Mouse (Mus musculus) lung, postnatal 14 days (tissue): ENCODE data around the gene Gm14434.
"Not testable (repeated sequence)": the region's sequence is repeated elsewhere in the genome, so short reads cannot be mapped to it uniquely, and the experiment has no call there.

Experiments
- DNase-seq: peaks from one replicate; pipeline ENCODE4 v3.0.0; 2021

Gene Gm14434

DNA sequence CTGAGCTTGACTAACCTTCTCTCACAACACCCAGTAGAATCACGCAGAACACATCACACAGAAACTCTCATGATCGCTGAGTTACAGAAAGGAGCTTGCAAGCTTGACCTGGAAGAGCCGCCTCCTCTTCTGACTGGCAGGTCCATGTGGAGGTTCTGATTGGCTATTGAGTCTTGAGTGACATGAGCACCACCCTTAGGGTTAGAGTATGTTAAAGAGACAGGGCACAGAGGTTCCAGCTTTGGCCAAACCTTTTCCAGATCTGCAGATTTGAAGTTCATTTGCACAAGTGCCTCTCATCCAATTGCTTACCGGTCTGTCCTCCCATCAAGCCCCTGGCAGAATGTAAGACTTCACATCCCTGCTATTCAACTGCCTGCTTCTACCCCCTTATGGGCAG lies at the start of gene Gm14434:
TSS of gene Gm14434 (minus strand) at position 101 of the 400 bp plus-strand sequence.
- DNase-seq, result not testable (repeated sequence)

DNA sequence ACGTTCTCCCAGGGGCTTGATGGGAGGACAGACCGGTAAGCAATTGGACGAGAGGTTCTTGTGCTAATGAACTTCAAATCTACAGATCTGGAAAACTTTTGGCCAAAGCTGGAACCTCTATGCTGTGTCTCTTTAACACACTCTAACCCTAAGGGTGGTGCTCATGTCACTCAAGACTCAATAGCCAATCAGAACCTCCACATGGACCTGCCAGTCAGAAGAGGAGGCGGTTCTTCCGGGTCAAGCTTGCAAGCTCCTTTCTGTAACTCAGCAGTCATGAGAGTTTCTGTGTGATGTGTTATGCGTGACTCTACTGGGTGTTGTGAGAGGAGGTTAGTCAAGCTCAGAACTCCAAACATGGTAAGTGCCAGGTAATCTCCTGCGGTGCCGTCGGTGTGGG lies 34.2 kb upstream of the Gm14434 start, which contains the start of gene Zfp967:
TSS of gene Zfp967 (plus strand) at position 301 of the 400 bp plus-strand sequence.
- not testable (repeated sequence) for DNase-seq

DNA sequence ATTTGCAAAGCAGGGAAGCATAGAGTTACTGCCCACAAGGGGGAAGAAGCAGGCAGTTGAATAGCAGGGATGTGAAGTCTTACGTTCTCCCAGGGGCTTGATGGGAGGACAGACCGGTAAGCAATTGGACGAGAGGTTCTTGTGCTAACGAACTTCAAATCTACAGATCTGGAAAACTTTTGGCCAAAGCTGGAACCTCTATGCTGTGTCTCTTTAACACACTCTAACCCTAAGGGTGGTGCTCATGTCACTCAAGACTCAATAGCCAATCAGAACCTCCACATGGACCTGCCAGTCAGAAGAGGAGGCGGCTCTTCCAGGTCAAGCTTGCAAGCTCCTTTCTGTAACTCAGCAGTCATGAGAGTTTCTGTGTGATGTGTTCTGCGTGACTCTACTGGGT lies 63.3 kb downstream of the Gm14434 start, which contains the start of gene Gm14435:
TSS of gene Gm14435 (plus strand) at position 301 of the 400 bp plus-strand sequence.
- not testable (repeated sequence) for DNase-seq
